Mouse (Mus musculus) ES-E14 (cell line): ENCODE results near the gene Grtp1.

Experiments
- CHD2 ChIP-seq: IDR thresholded peaks from 2 replicates; pipeline ENCODE4 v1.6.1; 2014; ENCODE audit warnings: mild to moderate bottlenecking, low read depth, low read length, inconsistent platforms
- HCFC1 ChIP-seq: IDR thresholded peaks from 2 replicates; pipeline ENCODE4 v1.6.1; 2012; ENCODE audit warnings: low read length, inconsistent platforms, borderline replicate concordance; ENCODE audit not compliant: insufficient read depth
- MAFK ChIP-seq: IDR thresholded peaks from 2 replicates; pipeline ENCODE4 v1.6.1; 2014; ENCODE audit warnings: mild to moderate bottlenecking, low read depth, low read length, inconsistent platforms; ENCODE audit not compliant: insufficient read depth
- ZC3H11A ChIP-seq: IDR thresholded peaks from 2 replicates; pipeline ENCODE4 v1.6.1; 2012; ENCODE audit warnings: low read depth, mild to moderate bottlenecking, inconsistent platforms, low read length, borderline replicate concordance
- ZNF384 ChIP-seq: IDR thresholded peaks from 2 replicates; pipeline ENCODE4 v1.6.1; 2012; ENCODE audit warnings: low read depth, low read length, inconsistent platforms

DNA sequence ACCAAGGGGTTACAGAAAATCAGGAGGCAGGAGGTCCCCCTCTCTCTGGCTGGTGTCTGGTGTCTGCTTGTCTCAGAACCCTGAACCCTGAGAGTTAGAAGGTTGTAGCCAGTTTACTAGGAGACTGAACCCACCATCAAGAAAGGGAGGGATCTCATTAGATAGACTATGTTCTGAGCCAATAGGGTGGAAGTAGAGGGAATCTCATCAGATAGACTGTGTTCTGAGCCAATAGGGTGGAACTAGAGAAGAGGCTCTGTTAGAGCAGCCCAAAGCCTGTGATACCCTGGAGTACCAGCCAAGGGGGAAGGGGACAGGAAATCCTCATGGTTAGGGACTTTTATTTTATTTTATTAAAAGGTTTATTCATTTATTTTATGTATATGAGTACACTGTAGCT lies 17.6 kb upstream of the Grtp1 start:
- TF ChIP-seq HCFC1, result no peak
- TF ChIP-seq ZNF384, result no peak
- TF ChIP-seq ZC3H11A, result no peak
- no peak for TF ChIP-seq CHD2
- TF ChIP-seq MAFK, result no peak
